Mouse (Mus musculus) heart, adult 2 months (tissue): ENCODE data around the gene Serpinb6a. TPM values are rescaled to one million over a fixed set of nuclear protein-coding genes. Genes with fewer than 3 reads are reported as not detected.

Experiments used
- DNase-seq, 2 experiments: peaks; one replicate each; pipeline ENCODE4 v3.0.0; 2021
- H3K27ac ChIP-seq: fragments of 200-600 bp; 2 replicates; pipeline ENCODE4 v1.8.1; 2022
- H3K27me3 ChIP-seq: fragments of 200-500 bp; 2 replicates; pipeline ENCODE4 v1.6.1; 2012; ENCODE audit warnings: mild to moderate bottlenecking, low read length, inconsistent platforms, mixed read lengths; ENCODE audit not compliant: control insufficient read depth, insufficient read depth
- H3K36me3 ChIP-seq: fragments of 200-500 bp; 2 replicates; pipeline ENCODE4 v1.6.1; 2012; ENCODE audit warnings: low read length, inconsistent platforms; ENCODE audit not compliant: control insufficient read depth, insufficient read depth
- H3K4me1 ChIP-seq: fragments of 200-500 bp; 2 replicates; pipeline ENCODE4 v1.6.1; 2011; ENCODE audit warnings: low read length; ENCODE audit not compliant: control insufficient read depth, insufficient read depth
- H3K4me3 ChIP-seq: fragments of 200-600 bp; 2 replicates; pipeline ENCODE4 v1.8.1; 2022
- H3K79me2 ChIP-seq: fragments of 200-500 bp; replicated peaks from 2 replicates; pipeline ENCODE4 v1.6.1; 2012; ENCODE audit warnings: mild to moderate bottlenecking, inconsistent platforms, low read length, moderate library complexity, mixed read lengths; ENCODE audit not compliant: control insufficient read depth, insufficient read depth
- H3K9ac ChIP-seq: fragments of 200-500 bp; 2 replicates; pipeline ENCODE4 v1.6.1; 2012; ENCODE audit warnings: low read depth, mild to moderate bottlenecking, control low read depth, inconsistent platforms, low read length, mixed read lengths
- CTCF ChIP-seq: fragments of 200-600 bp; IDR thresholded peaks from 2 replicates; pipeline ENCODE4 v1.8.1; 2022; ENCODE audit warnings: antibody characterized with exemption, mild to moderate bottlenecking, moderate library complexity
- EP300 ChIP-seq: fragments of 200-500 bp; IDR thresholded peaks from 2 replicates; pipeline ENCODE4 v1.6.1; 2011; ENCODE audit warnings: low read depth, low read length, control low read depth; ENCODE audit not compliant: insufficient read depth
- POLR2A ChIP-seq: fragments of 200-500 bp; IDR thresholded peaks from 2 replicates; pipeline ENCODE4 v1.6.1; 2011; ENCODE audit warnings: mild to moderate bottlenecking, low read depth, low read length, control low read depth; ENCODE audit not compliant: insufficient read depth
- WGBS: fragments of 180-500 bp; shearing (Covaris S2); methylation state at CpG from one replicate; pipeline ENCODE4 v1.1.7; 2018; 5-methylcytosine and 5-hydroxymethylcytosine counted together
- intact Hi-C: fragments of 180-260 bp; cut with DNase I; formaldehyde crosslinking; loops from one replicate; pipeline ENCODE4 v1.15.1; 2025
- polyA plus RNA-seq: library from polyadenylated mRNA; depleted of rRNA; stranded (reverse); fragments of >200 nt; gene quantifications from 2 replicates; pipeline ENCODE4 v1.2.3, GENCODE M21; 2012
- total RNA-seq, 2 experiments: library from RNA; stranded (reverse); gene quantifications; 2 replicates each; pipeline ENCODE4 v1.2.3; 2021

The Serpinb6a gene
- total and polyA plus RNA-seq, 3 experiments, result 51.2 to 111 (median 104) TPM

DNA sequence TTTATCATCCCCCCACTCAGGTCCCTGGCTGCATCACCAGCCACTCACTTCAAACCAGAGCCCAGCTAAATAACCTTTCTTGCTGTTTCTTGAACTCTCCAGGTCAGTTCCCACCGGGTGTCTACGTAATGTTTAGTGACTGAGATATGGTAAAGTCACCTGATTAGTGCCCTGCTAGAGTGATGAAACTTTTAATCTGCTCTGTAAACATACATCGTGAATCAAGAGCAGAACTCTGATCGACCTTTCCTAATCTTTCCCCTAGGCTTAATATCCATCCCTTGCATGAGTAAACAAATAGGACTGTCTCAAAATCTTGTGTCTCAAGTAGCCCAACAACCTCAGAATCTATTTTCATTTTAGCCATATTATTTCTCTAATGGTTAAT, 36.6 kb downstream of the Serpinb6a start:
- Histone ChIP-seq H3K4me1 (peaks cover 10% of the 10 kb centered on the region), H3K9ac (no peak overlapping the region), H3K27ac (peak overlapping the region; percentile 90; the same call in 1 of the 2 replicates), H3K27me3 (no peaks in the 10 kb centered on the region), H3K4me3 (peak overlapping the region; percentile 64; the same call in 1 of the 2 replicates), H3K36me3 (peaks cover 9% of the 10 kb centered on the region), H3K79me2 (no peaks in the 10 kb centered on the region)
- no peak for DNase-seq
- no peak for TF ChIP-seq POLR2A
- no peak for TF ChIP-seq EP300
- no peak for TF ChIP-seq CTCF
- 26% methylated on average over 4 of the region's 4 CpGs for WGBS
- intact Hi-C loops, result no loop called here

- DNase-seq, result no peak
- Histone ChIP-seq H3K36me3 (peaks cover 9% of the 10 kb centered on the region), H3K27me3 (no peaks in the 10 kb centered on the region), H3K9ac (peak overlapping the region; percentile 72), H3K79me2 (no peaks in the 10 kb centered on the region), H3K4me3 (peak overlapping the region; percentile 64), H3K27ac (peak overlapping the region; percentile 90), H3K4me1 (peaks cover 10% of the 10 kb centered on the region)
- intact Hi-C loops, result no loop called here
- WGBS, result 5% methylated on average over 14 of the region's 14 CpGs
- no peak for TF ChIP-seq CTCF
- no peak for TF ChIP-seq EP300
- no peak for TF ChIP-seq POLR2A
Observed at GRCm38 (mm10) chr13:33965056-33966024, 37.3 kb downstream of the Serpinb6a start.

- peak; percentile 82 to 84 for DNase-seq
- WGBS, result 2% methylated on average over 22 of the region's 22 CpGs
- TF ChIP-seq POLR2A, result peak; percentile 89
- TF ChIP-seq CTCF, result peak; percentile 57
- no peak for TF ChIP-seq EP300
- H3K27me3 ChIP-seq, result no peaks in the 10 kb centered on the region
- H3K36me3 ChIP-seq, result peaks cover 9% of the 10 kb centered on the region
- H3K9ac ChIP-seq, result peak within 1 kb of the TSS; percentile 72
- intact Hi-C loops, result loop anchor here (5.0 kb wide), 1 partner anchor 193 kb away; no protein-coding TSS in a partner anchor
- H3K79me2 ChIP-seq, result no peaks in the 10 kb centered on the region
- H3K27ac ChIP-seq, result peak within 1 kb of the TSS; percentile 90
- H3K4me1 ChIP-seq, result peaks cover 11% of the 10 kb centered on the region
- H3K4me3 ChIP-seq, result peak within 1 kb of the TSS; percentile 64
Observed at GRCm38 (mm10) chr13:33964206-33965046, 38.2 kb downstream of the Serpinb6a start, which contains the start of gene Nqo2. TSS of gene Nqo2 (plus strand) at chr13:33964687.

- no peak for DNase-seq
- Histone ChIP-seq H3K27me3 (no peaks in the 10 kb centered on the region), H3K9ac (no peak overlapping the region), H3K4me1 (0 out of 2 replicates have a peak, but pooled peaks cover 1% of the 10 kb centered on the region), H3K27ac (no peak overlapping the region), H3K36me3 (no peaks in the 10 kb centered on the region), H3K79me2 (no peaks in the 10 kb centered on the region), H3K4me3 (no peak overlapping the region)
- no peak for TF ChIP-seq POLR2A
- no peak for TF ChIP-seq EP300
- TF ChIP-seq CTCF, result no peak
- WGBS, result 76% methylated on average over 2 of the region's 2 CpGs
- intact Hi-C loops, result loop anchor here (5.0 kb wide), 1 partner anchor 198 kb away; no protein-coding TSS in a partner anchor
Observed at GRCm38 (mm10) chr13:33959771-33960170, 42.8 kb downstream of the Serpinb6a start.

DNA sequence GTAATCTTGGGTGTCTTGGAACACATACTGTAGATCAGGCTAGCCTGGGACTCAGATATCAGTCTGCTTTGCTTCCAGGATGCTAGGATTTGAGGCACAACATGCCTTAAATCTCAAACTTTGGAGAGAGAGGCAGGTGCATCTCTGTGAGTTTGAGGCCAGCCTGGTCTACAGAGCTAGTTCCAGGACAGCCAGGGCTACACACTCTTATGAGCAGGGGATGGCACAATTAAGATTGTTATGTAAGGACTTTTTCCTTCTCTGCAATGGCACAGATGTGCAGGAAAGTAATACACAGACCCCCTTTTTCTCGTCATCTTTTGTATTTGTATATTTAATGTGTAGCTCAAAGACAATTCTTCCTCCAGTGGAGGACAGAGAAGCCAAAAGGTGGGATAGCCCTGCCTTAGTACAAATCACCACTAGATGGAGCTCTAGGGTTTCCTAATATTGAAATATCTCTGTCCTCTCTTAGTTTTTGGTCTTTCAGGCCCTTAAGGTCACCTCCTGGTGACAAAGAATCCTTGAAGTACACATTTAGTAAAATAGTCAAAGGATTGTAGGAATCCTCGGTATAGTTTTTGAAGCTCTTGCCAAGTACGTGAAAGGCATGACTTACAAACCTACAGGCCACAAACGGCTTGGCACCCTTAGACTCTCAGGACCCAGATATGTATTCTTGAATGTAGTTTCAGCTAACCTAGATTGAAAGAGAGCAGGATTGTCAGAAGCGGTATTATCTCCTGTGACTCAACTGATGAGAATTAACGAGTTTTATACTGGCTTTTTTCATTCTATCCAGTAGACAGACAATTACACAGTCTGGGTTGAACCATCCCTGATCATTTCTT, 45.8 kb downstream of the Serpinb6a start:
- TF ChIP-seq POLR2A (no peak), EP300 (no peak), CTCF (peak; percentile 95)
- H3K4me3 ChIP-seq, result no peak overlapping the region
- DNase-seq, result no peak
- no peak overlapping the region for H3K9ac ChIP-seq
- WGBS, result 32% methylated on average over 6 of the region's 6 CpGs
- peaks cover 1% of the 10 kb centered on the region; the same call in 1 of the 2 replicates for H3K4me1 ChIP-seq
- H3K27me3 ChIP-seq, result no peaks in the 10 kb centered on the region
- H3K27ac ChIP-seq, result no peak overlapping the region
- no peaks in the 10 kb centered on the region for H3K36me3 ChIP-seq
- intact Hi-C loops, result loop anchor here (1.0 kb wide), 1 partner anchor 39 kb away; no protein-coding TSS in a partner anchor
- no peaks in the 10 kb centered on the region for H3K79me2 ChIP-seq
